In genomic region chr10:88459502-88459992, GRCm38 (mm10) we compare ENCODE assay signal across 12 mouse cellular contexts. TPM values are rescaled to one million over a fixed set of nuclear protein-coding genes. Genes with fewer than 3 reads are reported as not detected.
DNase-seq lines count a peak whose midpoint lies in the region; ATAC-seq and TF ChIP-seq lines count a peak whose summit lies in the region.
"Had no signal": no experiment of that assay in that cellular context is flagged by ENCODE, and none has a peak within 500 bp of the region (broad histone marks: within the 10 kb centered on the region; RNA-seq: fewer than 3 reads in every experiment).

Sycp3 (plus strand) TSS chr10:88459569.

- H3K4me1 ChIP-seq in heart, embryonic 11.5 days (ENCODE audit: control insufficient read depth, insufficient read depth, low read length) = no peaks in the 10 kb centered on the region
- peaks cover 4% of the 10 kb centered on the region; the same call in 1 of the 2 replicates for H3K4me1 ChIP-seq in lung, embryonic 15.5 days
- H3K4me1 ChIP-seq in brown adipose tissue, adult 24 weeks (ENCODE audit: control insufficient read depth, insufficient read depth, insufficient read length, low read length) = no peaks in the 10 kb centered on the region
- H3K4me1 ChIP-seq in liver, embryonic 14.5 days (replicated peaks; ENCODE audit: control insufficient read depth in 2 of 2, insufficient read depth in 2 of 2, low read length in 1 of 2) = no peaks in the 10 kb centered on the region

- H3K4me3 ChIP-seq in heart, embryonic 11.5 days (ENCODE audit: low read depth, low read length) = no peak within 1 kb of the TSS
- no peak within 1 kb of the TSS for H3K4me3 ChIP-seq in lung, embryonic 15.5 days
- H3K4me3 ChIP-seq in brown adipose tissue, adult 24 weeks (ENCODE audit: insufficient read depth, low read depth, low read length) = no peak within 1 kb of the TSS
- H3K4me3 ChIP-seq in liver, embryonic 14.5 days (ENCODE audit: insufficient read depth in 1 of 2, low read depth in 2 of 2, low read length in 2 of 2) = no peak within 1 kb of the TSS
- H3K4me3 ChIP-seq: limb, embryonic 13.5 days had no signal

- 69% methylated on average over 33 of the region's 33 CpGs for whole genome bisulfite sequencing in heart, embryonic 11.5 days (ENCODE audit: insufficient replicate concordance)
- 81% methylated on average over 33 of the region's 33 CpGs for WGBS in lung, embryonic 15.5 days
- WGBS in liver, embryonic 14.5 days (ENCODE audit: insufficient replicate concordance) = 78% methylated on average over 33 of the region's 33 CpGs

- H3K9ac ChIP-seq in heart, embryonic 11.5 days (ENCODE audit: low read depth, low read length) = no peak within 1 kb of the TSS
- H3K9ac ChIP-seq in lung, embryonic 15.5 days = no peak within 1 kb of the TSS
- no peak within 1 kb of the TSS for H3K9ac ChIP-seq in liver, embryonic 14.5 days (replicated peaks)
- H3K9ac ChIP-seq: limb, embryonic 13.5 days had no signal

- H3K4me2 ChIP-seq in heart, embryonic 11.5 days = no peak within 1 kb of the TSS
- no peak within 1 kb of the TSS for H3K4me2 ChIP-seq in lung, embryonic 15.5 days
- H3K4me2 ChIP-seq in liver, embryonic 14.5 days (ENCODE audit: low read depth) = no peak within 1 kb of the TSS

- DNase-seq in heart, postnatal 4 days = no peak
- no peak for DNase-seq in lung, postnatal 14 days
- DNase-seq in liver, embryonic 14.5 days (ENCODE audit: low read depth in 3 of 3, low spot score in 3 of 3) = no peak
- no peak for DNase-seq in left cerebral cortex, adult 18-20 months (ENCODE audit: low spot score in 2 of 2)
- DNase-seq: cerebellum, adult 11 months; gastrocnemius, postnatal 14 days had no signal

- no peaks in the 10 kb centered on the region for H3K9me3 ChIP-seq in heart, embryonic 11.5 days (replicated peaks; ENCODE audit: control insufficient read depth, low read length)
- no peaks in the 10 kb centered on the region for H3K9me3 ChIP-seq in lung, embryonic 15.5 days
- H3K9me3 ChIP-seq in liver, embryonic 14.5 days (ENCODE audit: control insufficient read depth, low read length) = no peaks in the 10 kb centered on the region
- H3K9me3 ChIP-seq: limb, embryonic 13.5 days had no signal

- H3K27me3 ChIP-seq in heart, embryonic 11.5 days (ENCODE audit: control insufficient read depth, insufficient read depth, low read length) = no peaks in the 10 kb centered on the region
- no peaks in the 10 kb centered on the region for H3K27me3 ChIP-seq in lung, embryonic 15.5 days
- H3K27me3 ChIP-seq in liver, embryonic 14.5 days (ENCODE audit: control insufficient read depth, insufficient read depth, low read length) = no peaks in the 10 kb centered on the region
- H3K27me3 ChIP-seq: limb, embryonic 13.5 days had no signal

- no peaks in the 10 kb centered on the region for H3K36me3 ChIP-seq in heart, embryonic 11.5 days (ENCODE audit: control insufficient read depth, insufficient read depth, low read length)
- no peaks in the 10 kb centered on the region for H3K36me3 ChIP-seq in lung, embryonic 15.5 days
- no peaks in the 10 kb centered on the region for H3K36me3 ChIP-seq in liver, embryonic 14.5 days (replicated peaks; ENCODE audit: control insufficient read depth, insufficient read depth, low read depth)
- H3K36me3 ChIP-seq: limb, embryonic 13.5 days had no signal

- ATAC-seq in heart, embryonic 11.5 days (replicated peaks; ENCODE audit: insufficient number of reproducible peaks, low FRiP score, low TSS enrichment) = peak; percentile 40; the same call in 1 of the 2 replicates
- ATAC-seq in lung, embryonic 15.5 days (ENCODE audit: borderline replicate concordance, extremely low read depth, low FRiP score, low TSS enrichment) = peak; percentile 29; the same call in 1 of the 2 replicates
- ATAC-seq in liver, embryonic 14.5 days (ENCODE audit: insufficient read depth) = 0 out of 2 replicates have a peak, but pooled peaks have one; percentile 11
- ATAC-seq in cerebellum, adult (ENCODE audit: insufficient number of reproducible peaks, low FRiP score, low TSS enrichment) = no peak
- ATAC-seq: inflammation-experienced regulatory T-cells, adult 6 months had no signal

- TF ChIP-seq EP300 in liver, embryonic 14.5 days (IDR thresholded peaks at IDR 0.05; ENCODE audit: low read depth) = no peak

- H3K27ac ChIP-seq in heart, embryonic 11.5 days (ENCODE audit: low read depth, low read length) = no peak within 1 kb of the TSS
- no peak within 1 kb of the TSS for H3K27ac ChIP-seq in lung, embryonic 15.5 days
- H3K27ac ChIP-seq in brown adipose tissue, adult 24 weeks (replicated peaks; ENCODE audit: low read depth, low read length) = no peak within 1 kb of the TSS
- no peak within 1 kb of the TSS for H3K27ac ChIP-seq in liver, embryonic 14.5 days

- TF ChIP-seq CTCF in liver, embryonic 14.5 days (IDR thresholded peaks at IDR 0.05; ENCODE audit: low read depth) = no peak

RNA-seq across cellular contexts. Expression of gene Sycp3, which starts in this region (rescaled TPM):
- 0.29 and 0.44 TPM in 2 replicates for polyA plus RNA-seq in heart, embryonic 11.5 days (2014; fragmentation: Nextera tagmentation; extraction: Ambion mirVana)
- total RNA-seq in heart, postnatal 4 days (2021) = not detected
- 0.19 TPM in 2 replicates for polyA plus RNA-seq in lung, embryonic 15.5 days (2015; fragmentation: Nextera tagmentation; extraction: Ambion mirVana)
- polyA plus RNA-seq in brown adipose tissue, adult 24 weeks (2012; ENCODE audit: insufficient read depth, insufficient read length, missing spikeins) = 13.5 and 43.7 TPM in 2 replicates
- 0.02 TPM in 1 of 2 replicates, not detected in the other for polyA plus RNA-seq in liver, embryonic 14.5 days (2012; rRNA removed)
- polyA plus RNA-seq in liver, embryonic 14.5 days (2014; fragmentation: Nextera tagmentation; extraction: Ambion mirVana) = 0.18 TPM in 1 of 2 replicates, not detected in the other
- under 1 TPM; 0.58 to 0.70 TPM for total RNA-seq in left cerebral cortex, adult 18-20 months (2021)
- total RNA-seq: gastrocnemius, postnatal 14 days had no signal
- polyA plus RNA-seq: inflammation-experienced regulatory T-cells, adult 6 months; limb, embryonic 13.5 days had no signal

Comparison
In these comparisons a context has a peak if more than half of its experiments do, and no peak if none do; other contexts are left out.
1. RNA of gene Sycp3 (polyA plus RNA-seq): 13.5 to 43.7 TPM in brown adipose tissue, adult 24 weeks; 0.29 to 0.44 TPM in heart, embryonic 11.5 days, 0.19 TPM in lung, embryonic 15.5 days and 0.02 to 0.18 TPM in liver, embryonic 14.5 days; every median in the first group is over 10 times any median in the second.
2. Peak in ATAC-seq in heart, embryonic 11.5 days; RNA of the gene not detected or under 1 TPM.
3. Peak in ATAC-seq in lung, embryonic 15.5 days; RNA of the gene not detected or under 1 TPM.
4. Peak in ATAC-seq in liver, embryonic 14.5 days; RNA of the gene not detected or under 1 TPM.